Mouse (Mus musculus): Measurements from ENCODE around the gene Sigirr.

Gene Sigirr

GRCm38 (mm10) chr7:141096021-141096420 is 4.4 kb downstream of the Sigirr start:
- DNase-seq = no peak

GRCm38 (mm10) chr7:141094487-141095205 is 5.7 kb downstream of the Sigirr start:
- no peak for DNase-seq

DNA sequence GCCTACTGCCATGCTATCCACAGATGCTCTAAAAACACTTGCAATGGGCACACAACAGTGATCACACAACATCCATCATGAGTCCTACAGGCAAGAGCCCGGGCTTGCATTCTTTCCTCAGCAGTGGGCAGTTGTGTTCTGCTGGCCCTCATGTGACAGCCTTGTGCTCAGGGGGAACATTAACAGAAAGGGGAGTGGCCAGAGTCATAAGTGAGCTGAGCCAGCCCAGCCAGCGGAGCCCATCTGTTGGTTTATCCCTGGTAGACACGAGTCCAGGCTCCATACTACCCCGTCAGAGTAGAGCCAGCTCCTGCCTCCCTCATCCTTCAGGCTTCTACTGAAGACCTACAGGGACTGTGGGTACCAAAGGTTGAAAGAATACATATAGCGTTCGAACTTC is 6.4 kb downstream of the Sigirr start:
- no peak for DNase-seq

DNA sequence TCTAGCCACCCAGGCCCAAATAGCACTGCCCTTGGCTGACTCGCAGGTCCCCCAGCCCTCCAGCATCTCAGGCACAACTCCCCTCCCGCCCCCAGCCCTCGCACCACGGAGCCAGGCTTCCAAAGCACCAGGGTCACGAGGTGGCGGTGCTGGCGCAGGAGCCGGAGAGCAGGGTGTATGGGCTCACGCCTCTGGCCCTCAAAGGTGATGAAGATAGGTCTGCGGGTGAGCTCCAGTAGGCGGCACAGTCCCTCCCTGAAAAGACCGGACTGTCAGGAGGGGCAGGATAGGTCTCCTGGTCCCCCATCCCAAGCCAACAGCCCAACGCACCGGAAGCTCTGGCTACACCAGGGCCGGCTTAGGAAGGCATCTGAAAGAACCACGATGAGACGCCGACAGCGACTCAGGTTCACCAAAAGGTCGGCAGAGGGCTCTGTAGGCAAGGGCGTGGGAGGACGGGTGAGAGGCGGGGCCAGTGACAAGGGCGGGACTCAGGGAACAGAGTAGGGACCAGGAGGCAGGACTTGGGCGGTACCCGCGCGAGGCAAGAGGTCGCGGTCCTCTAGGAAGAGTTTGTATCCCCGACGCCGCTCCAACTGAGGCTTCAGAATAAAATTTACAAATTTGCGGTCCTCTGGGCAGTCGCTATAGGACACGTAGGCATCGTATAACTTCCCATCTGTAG is 8.2 kb downstream of the Sigirr start:
- DNase-seq = peak; percentile 94 to 95

DNA sequence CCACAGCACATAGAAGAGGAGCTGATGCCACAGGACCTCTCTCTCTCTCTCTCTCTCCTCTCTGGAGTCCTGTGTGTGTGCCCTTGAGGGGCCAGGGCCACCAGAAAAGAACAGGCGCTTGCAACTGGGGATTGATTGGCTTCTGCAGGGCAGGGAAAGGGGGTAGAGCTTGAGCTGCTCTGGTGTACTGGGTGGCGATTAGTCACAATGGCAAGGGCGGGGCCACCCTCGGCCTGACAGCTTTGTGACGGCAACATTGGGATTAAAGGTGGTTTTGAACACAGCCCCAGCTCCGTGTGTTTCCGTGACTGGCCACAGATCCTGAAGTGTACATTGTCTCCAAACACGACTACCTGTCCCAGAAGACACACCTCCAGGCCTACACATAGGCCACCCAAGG is 10.1 kb downstream of the Sigirr start:
- no peak for DNase-seq

DNA sequence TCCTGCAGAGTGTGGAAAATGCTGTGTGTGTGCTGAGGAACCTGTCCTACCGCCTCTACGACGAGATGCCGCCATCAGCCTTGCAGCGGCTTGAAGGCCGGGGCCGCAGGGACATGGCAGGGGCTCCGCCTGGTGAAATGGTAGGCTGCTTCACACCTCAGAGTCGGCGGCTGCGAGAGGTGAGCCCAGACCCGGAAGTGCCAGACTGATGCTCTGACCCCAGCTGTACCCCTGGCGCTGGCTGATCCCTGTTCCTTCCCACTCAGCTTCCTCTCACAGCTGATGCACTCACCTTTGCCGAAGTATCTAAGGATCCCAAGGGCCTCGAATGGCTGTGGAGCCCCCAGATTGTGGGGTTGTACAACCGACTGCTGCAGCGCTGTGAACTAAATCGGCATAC is 11.9 kb downstream of the Sigirr start:
- no peak for DNase-seq

- peak in 1 of 2 experiments; percentile 28 for DNase-seq
These were observed 12.5 kb downstream of the Sigirr start for GRCm38 (mm10) chr7:141087894-141088293.

GRCm38 (mm10) chr7:141079481-141080449 is 20.6 kb downstream of the Sigirr start:
- peak; percentile 72 to 79 for DNase-seq

- no peak for DNase-seq
These were observed 21.5 kb downstream of the Sigirr start for GRCm38 (mm10) chr7:141078876-141079275.

DNA sequence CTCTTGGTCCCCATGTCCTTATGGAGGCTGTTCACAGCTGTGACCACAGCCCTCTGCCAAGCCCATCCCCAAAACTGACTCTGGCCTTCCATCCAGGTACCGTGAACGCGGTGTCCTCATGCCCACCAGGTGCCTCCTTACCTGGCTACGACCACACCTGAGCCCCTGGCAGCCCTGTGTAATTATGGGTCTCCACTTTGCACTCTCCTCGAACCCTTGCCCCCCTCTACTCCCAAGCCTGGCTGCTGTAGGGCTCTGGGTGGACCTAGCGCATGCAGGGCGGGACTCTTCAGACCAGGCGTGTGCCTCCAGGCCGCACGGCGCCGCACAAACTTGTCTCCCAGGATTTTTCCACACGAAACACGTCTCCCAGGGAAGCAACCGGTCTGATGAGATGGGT is 22.5 kb downstream of the Sigirr start, which contains the start of gene Pkp3:
Pkp3 (plus strand) TSS at position 378 of the 400 bp plus-strand sequence.
- DNase-seq = no peak

DNA sequence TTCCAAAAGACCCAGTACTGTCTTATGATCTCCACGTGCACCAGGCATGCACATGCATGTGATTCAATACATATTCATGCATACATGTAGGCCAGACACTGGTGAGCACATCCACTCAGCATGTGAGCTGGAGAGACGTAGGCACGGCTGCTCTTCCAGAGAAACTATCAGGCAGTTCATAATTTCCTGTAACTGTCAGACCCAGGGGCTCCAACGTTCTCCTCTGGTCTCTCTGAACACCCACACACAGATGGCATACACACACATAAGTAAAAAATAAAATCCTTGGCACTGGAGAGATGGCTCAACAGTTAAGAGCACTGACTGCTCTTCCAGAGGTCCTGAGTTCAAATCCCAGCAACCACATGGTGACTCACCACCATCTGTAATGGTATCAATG is 26.6 kb downstream of the Sigirr start:
- no peak for DNase-seq

DNA sequence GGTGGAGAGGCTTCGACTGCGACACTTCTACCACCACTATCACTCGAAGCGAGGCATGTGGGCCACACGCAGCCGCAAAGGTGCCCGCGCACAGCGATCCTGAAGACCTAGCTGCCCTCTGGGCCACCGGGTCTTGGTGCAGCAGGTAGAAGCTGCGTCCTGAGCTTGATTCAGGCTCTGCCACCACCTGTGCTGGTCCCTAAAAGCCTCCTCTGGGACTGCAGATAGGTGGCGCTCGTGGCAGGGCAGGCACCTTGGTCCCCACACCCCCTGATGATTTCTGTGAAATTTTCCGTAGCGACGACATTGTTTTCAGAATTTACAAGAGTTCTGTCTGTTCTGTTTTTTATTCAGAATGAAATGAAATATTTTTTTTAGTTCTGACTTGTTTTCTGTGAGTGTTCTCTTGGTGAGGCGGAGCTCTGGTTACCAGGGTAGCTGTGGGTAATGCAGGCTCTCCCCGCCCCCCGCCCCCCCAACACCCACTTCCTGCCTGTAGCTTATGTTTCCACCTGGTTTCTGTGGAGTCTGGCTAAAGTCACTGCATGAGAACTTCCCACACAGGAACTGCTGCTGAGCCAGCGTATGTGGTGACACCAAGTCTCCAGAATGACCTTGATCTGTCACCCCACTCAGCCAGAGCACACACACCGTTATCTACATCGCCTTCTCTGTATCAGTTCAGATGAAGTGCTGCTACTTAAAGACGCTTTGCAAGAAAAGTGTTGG is 28.2 kb downstream of the Sigirr start:
- peak in 1 of 2 experiments; percentile 35 for DNase-seq

DNA sequence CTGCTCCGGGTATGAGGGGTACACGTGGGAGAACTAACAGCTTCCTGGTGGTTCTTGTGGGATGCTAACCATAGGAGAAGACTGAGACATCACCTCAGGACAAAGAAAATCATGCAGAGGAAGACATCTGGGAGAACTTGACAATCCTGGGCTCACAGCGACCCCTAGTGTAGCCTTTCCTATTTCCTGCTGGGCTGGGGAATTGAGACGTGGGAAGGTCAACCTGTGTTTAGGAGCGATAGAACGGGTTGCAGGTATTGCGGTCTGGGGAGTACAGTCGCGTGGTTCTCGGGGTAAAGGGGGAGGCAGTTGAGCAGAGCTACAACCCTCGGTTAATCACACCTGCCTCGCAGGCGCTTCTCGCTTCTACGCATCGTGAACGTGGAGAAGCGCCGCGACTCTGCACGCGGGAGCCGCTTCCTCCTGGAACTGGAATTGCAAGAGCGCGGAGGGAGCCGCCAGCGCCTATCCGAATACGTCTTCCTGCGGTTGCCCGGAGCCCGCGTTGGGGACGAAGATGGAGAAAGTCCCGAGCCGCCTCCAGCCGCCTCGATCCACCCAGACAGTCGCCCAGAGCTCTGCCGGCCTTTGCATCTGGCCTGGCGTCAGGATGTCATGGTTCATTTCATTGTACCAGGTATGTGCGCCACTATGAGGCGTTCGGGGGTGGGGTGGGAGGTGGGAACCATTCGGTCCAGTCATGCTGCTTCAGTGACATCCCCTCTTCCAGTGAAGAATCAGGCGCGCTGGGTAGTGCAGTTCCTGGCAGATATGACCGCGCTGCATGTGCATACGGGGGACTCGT is 30.1 kb downstream of the Sigirr start:
- peak; percentile 69 to 75 for DNase-seq

- no peak for DNase-seq
These were observed 32.0 kb downstream of the Sigirr start for GRCm38 (mm10) chr7:141068351-141068750.

DNA sequence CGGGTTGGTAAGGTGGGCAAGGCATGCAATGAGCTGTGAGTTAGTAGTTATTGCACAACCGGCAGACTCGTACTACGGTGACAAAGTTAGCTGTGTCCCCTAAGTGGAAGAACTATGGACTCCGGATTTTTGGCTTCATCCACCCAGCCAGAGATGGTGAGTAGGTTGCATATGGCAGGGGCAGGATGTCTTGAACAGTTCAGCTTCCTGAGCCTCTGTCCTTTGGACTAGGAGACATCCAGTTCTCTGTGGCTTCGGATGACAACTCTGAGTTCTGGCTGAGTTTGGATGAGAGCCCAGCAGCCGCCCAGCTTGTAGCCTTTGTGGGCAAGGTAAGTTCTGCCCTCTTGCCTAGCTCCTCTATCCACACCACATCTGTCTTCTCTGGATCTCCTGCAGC is 35.8 kb downstream of the Sigirr start:
- no peak for DNase-seq

DNA sequence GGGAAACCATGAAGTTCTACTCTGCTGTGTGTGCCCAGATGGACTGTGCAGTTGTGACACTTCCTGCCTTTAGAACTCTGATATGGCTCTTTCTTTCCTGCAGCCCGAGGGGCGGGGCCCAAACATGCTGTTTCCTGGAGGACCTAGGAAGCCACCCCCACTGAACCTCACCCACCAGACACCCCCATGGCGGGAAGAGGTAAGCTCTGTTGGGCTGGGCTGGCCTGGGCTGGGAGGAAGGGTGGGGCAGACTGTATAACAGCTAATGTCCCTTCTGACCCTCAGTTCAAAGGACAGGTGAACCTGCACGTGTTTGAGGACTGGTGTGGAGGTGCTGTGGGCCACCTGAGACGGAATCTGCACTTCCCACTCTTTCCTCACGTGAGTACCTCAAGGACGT is 36.2 kb downstream of the Sigirr start:
- DNase-seq = no peak

DNA sequence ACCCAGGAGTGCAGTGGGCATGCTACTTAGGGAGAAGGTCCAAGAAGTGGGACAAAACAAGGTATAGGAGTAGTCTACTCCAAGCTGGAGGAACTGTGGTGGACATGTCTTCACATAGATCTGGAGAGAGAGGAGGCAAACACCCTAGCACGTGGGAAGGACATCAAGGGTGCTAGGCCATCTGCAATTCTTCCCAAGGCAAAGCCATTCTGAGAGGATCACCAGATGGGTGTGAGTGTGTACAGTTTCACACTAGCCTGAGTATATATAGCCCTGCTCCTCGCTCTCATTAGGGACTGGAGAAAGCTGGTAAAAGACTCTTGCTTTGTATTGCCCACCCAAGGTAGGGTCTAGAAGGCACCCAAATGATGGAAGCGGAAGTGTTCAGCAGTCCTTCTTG is 37.0 kb downstream of the Sigirr start:
- DNase-seq = no peak

DNA sequence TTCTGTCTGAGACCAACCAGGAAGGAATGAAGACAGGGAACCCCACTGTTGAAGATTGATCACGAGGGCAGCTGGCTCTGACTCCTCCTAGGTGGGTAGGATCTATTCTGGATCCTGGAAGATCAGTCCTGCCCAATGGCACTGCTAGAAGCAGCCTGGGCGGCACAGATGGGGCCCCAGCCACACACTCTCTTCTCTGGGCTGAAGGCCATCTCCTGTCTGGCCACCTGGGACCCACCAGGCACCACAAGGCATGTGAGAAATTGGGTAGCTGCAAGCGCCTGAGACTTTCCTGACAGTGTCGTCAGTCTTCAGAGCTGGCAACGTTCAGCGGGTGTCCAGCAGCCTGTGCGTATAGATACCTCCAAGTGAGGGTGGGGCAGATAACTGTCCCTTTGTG is 37.8 kb downstream of the Sigirr start:
- DNase-seq = no peak

DNA sequence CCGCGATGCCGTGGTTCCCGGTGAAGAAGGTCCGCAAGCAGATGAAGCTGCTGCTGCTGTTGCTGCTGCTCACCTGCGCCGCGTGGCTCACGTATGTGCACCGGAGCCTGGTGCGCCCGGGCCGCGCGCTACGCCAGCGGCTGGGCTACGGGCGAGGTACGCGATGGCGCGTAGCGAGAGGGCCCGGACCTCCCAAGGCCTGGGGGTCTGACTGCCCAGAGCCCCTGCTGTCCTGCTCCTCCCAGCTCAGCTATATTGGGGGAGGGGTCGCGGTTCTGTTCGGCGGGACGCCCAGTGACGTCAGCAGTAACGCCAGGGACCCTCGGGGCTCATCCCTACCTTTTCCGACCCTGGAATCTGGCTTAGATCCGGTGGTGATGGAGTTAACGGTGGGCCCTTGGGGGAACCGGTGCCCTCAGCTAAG is 39.1 kb downstream of the Sigirr start:
- no peak for DNase-seq

DNA sequence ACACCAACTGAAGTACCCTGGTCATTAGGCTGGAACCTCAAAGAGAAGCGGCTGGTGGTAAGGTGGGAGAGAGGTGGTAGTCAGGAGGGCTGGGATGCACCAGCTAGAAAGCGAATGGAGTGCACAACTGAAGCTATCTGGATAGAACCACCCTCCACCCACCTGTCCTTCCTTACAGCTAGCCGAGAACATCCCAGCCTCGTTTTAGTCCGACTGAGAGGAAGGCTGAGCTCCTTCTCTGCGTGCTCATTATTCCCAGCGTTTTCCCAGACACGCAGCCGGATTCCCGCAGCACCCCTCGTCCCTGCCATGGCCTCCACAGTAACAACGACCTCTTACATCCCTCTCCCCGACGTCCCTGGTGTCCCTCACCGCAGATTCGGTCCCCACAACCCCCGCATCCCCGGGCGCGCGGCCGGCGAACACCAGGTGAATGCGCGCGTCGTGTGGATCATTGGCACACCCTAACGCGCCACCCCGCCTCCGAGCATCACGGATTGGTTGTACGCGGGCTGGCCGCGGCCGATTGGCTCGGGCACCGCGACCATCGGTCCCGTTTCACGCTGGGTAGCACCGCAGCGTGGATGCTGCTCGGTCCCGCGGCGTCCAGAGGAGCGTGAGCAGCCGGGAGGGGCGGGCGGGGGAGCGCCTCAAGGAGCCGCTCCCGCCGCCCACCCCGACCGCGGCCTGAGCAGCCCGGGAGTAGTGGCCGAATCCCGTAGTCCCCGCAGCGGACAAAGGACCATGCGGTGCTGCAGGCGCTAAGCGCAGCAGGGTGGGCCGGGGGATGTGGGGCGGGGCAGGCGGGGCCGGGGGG is 39.7 kb downstream of the Sigirr start, which contains the start of gene B4galnt4:
B4galnt4 (plus strand) TSS at position 679 of the 817 bp plus-strand sequence.
- peak; percentile 53 to 57 for DNase-seq

DNA sequence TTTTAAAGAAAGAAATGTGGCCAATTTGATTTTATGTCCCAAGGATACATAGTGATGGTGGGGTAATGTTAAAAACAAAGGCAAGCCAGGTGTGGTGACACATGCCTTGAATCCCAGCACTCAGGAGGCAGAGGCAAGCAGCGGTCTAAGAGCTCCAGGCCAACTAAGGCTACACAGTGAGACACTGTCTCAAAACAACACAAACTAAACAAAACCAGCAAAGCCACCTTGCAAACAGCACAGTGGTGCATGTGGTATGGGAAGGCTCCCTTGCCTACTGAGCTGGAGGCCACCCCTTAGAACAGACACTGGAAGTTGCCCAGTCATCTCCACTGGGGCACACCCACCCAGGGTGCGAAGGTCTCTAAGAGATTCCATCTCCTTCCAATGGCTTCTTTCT is 40.4 kb downstream of the Sigirr start:
- DNase-seq = no peak

All from lung, adult 18-20 months (tissue).